Mouse (Mus musculus): ENCODE results near the gene Mrps7. TPM values are rescaled to one million over a fixed set of nuclear protein-coding genes. Genes with fewer than 3 reads are reported as not detected.

The Mrps7 gene
- total and polyA plus RNA-seq, 3 experiments: 33.9 to 80.1 (median 74.6) TPM

DNA sequence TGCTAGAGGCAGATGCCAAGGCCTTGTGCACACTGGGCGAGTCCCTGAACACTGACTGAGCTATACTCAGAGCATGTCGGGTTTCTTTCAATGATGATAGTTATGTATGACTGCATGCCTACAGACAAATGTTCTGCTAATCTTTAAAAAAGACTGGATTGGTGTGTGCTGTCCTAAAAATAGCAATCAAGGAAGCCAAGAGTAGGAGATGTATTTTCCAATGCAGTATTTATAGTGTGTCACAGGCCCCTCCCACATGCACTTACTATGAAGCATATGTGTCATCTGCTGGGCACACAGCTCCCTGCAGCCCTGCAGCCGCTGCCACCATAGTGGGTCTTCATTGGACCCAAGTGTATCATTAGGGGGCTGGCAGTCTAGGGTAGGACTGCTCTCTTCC lies 49.5 kb downstream of the Mrps7 start:
- peaks cover 8% of the 10 kb centered on the region for H3K4me1 ChIP-seq (ENCODE audit: control insufficient read depth, insufficient read depth, low read length)
- H3K36me3 ChIP-seq (ENCODE audit: control insufficient read depth, insufficient read depth, low read length): no peaks in the 10 kb centered on the region; the same call in 1 of the 2 replicates
- peak overlapping the region; percentile 52 for H3K27ac ChIP-seq
- no peak overlapping the region for H3K9ac ChIP-seq (ENCODE audit: low read depth, low read length)
- no peak for DNase-seq
- no peaks in the 10 kb centered on the region for H3K27me3 ChIP-seq (ENCODE audit: control insufficient read depth, insufficient read depth, low read length)
- intact Hi-C loops (cut with DNase I): no loop called here
- 33% methylated on average over 3 of the region's 3 CpGs for WGBS
- H3K4me3 ChIP-seq: no peak overlapping the region
- TF ChIP-seq EP300 (IDR thresholded peaks at IDR 0.05; ENCODE audit: insufficient read depth, low read depth, low read length) (no peak), CTCF (IDR thresholded peaks at IDR 0.05) (no peak), POLR2A (IDR thresholded peaks at IDR 0.05; ENCODE audit: insufficient read depth, low read depth, low read length) (no peak)
- H3K79me2 ChIP-seq (replicated peaks; ENCODE audit: control insufficient read depth, insufficient read depth, low read length): no peaks in the 10 kb centered on the region; the same call in 1 of the 2 replicates

DNA sequence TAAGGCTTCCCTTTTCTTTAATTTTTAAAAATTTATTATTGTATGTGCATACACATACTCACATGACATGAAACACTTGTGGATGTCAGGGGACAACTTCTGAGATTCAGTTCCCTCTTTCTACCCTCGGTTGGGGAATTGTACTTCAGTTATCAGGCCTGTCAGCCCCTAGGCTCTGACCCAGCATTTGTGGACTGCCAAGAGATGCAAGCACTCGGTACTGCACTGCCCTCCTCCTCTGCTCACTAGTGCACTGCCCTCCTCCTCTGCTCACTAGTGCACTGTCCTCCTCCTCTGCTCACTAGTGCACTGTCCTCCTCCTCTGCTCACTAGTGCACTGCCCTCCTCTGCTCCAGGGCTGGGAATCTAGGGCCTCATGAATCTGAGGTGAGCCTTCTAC lies 50.4 kb downstream of the Mrps7 start:
- intact Hi-C loops (cut with DNase I): no loop called here

More for the DNA sequence above, 50.4 kb downstream of the Mrps7 start:
- Histone ChIP-seq H3K27me3 (ENCODE audit: control insufficient read depth, insufficient read depth, low read length) (no peaks in the 10 kb centered on the region), H3K36me3 (ENCODE audit: control insufficient read depth, insufficient read depth, low read length) (no peaks in the 10 kb centered on the region; the same call in 1 of the 2 replicates), H3K27ac (no peak overlapping the region; the same call in 1 of the 2 replicates), H3K9ac (ENCODE audit: low read depth, low read length) (no peak overlapping the region), H3K79me2 (replicated peaks; ENCODE audit: control insufficient read depth, insufficient read depth, low read length) (no peaks in the 10 kb centered on the region; the same call in 1 of the 2 replicates), H3K4me3 (no peak overlapping the region), H3K4me1 (ENCODE audit: control insufficient read depth, insufficient read depth, low read length) (peaks cover 8% of the 10 kb centered on the region)
- TF ChIP-seq POLR2A (IDR thresholded peaks at IDR 0.05; ENCODE audit: insufficient read depth, low read depth, low read length): no peak
- TF ChIP-seq CTCF (IDR thresholded peaks at IDR 0.05): no peak
- no peak for TF ChIP-seq EP300 (IDR thresholded peaks at IDR 0.05; ENCODE audit: insufficient read depth, low read depth, low read length)
- WGBS: 28% methylated on average over 2 of the region's 2 CpGs
- DNase-seq: no peak

Other genes with a start within 250 kb of the Mrps7 start
- gene Hid1, start 236.2 kb upstream of the Mrps7 start, total RNA-seq (2021): 1 to 10 TPM; 3.0 to 5.1 TPM
- gene Hid1, start 236.2 kb upstream of the Mrps7 start, polyA plus RNA-seq (2012; rRNA removed): 6.1 and 7.3 TPM in 2 replicates
- 1 to 10 TPM; 4.5 TPM for gene Cdr2l, start 222.0 kb upstream of the Mrps7 start, total RNA-seq (2021)
- gene Cdr2l, start 222.0 kb upstream of the Mrps7 start, polyA plus RNA-seq (2012; rRNA removed): 6.2 and 6.7 TPM in 2 replicates
- 100 to 1,000 TPM; 144 to 159 TPM for gene Mrpl58, start 200.2 kb upstream of the Mrps7 start, total RNA-seq (2021)
- 82.7 and 104 TPM in 2 replicates for gene Mrpl58, start 200.2 kb upstream of the Mrps7 start, polyA plus RNA-seq (2012; rRNA removed)
- gene Atp5h, start 184.0 kb upstream of the Mrps7 start, total RNA-seq (2021): 1,000 to 10,000 TPM; 1,964 to 2,328 TPM
- gene Atp5h, start 184.0 kb upstream of the Mrps7 start, polyA plus RNA-seq (2012; rRNA removed): 830 and 1,376 TPM in 2 replicates
- 10 to 100 TPM; 26.6 to 30.0 TPM for gene Kctd2, start 183.8 kb upstream of the Mrps7 start, total RNA-seq (2021)
- 22.9 and 31.9 TPM in 2 replicates for gene Kctd2, start 183.8 kb upstream of the Mrps7 start, polyA plus RNA-seq (2012; rRNA removed)
- gene Trim80, start 163.4 kb upstream of the Mrps7 start, total RNA-seq (2021): under 1 TPM in 1 of 2 experiments, not detected in 1; 0.13 TPM
- 0.33 TPM in 1 of 2 replicates, not detected in the other for gene Trim80, start 163.4 kb upstream of the Mrps7 start, polyA plus RNA-seq (2012; rRNA removed)
- gene Slc16a5, start 141.5 kb upstream of the Mrps7 start, total RNA-seq (2021): not detected
- 0.06 and 0.18 TPM in 2 replicates for gene Slc16a5, start 141.5 kb upstream of the Mrps7 start, polyA plus RNA-seq (2012; rRNA removed)
- 1 to 10 TPM; 1.9 to 2.7 TPM for gene Armc7, start 128.3 kb upstream of the Mrps7 start, total RNA-seq (2021)
- gene Armc7, start 128.3 kb upstream of the Mrps7 start, polyA plus RNA-seq (2012; rRNA removed): 2.3 and 3.3 TPM in 2 replicates
- 10 to 100 TPM; 10.9 to 12.9 TPM for gene Nt5c, start 112.1 kb upstream of the Mrps7 start, total RNA-seq (2021)
- 11.7 and 12.4 TPM in 2 replicates for gene Nt5c, start 112.1 kb upstream of the Mrps7 start, polyA plus RNA-seq (2012; rRNA removed)
- 100 to 1,000 TPM; 110 TPM for gene Jpt1, start 89.5 kb upstream of the Mrps7 start, total RNA-seq (2021)
- gene Jpt1, start 89.5 kb upstream of the Mrps7 start, polyA plus RNA-seq (2012; rRNA removed): 116 and 124 TPM in 2 replicates
- 100 to 1,000 TPM; 168 to 177 TPM for gene Sumo2, start 67.6 kb upstream of the Mrps7 start, total RNA-seq (2021)
- gene Sumo2, start 67.6 kb upstream of the Mrps7 start, polyA plus RNA-seq (2012; rRNA removed): 64.7 and 126 TPM in 2 replicates
- 10 to 100 TPM; 19.8 to 20.2 TPM for gene Nup85, start 39.5 kb upstream of the Mrps7 start, total RNA-seq (2021)
- gene Nup85, start 39.5 kb upstream of the Mrps7 start, polyA plus RNA-seq (2012; rRNA removed): 28.0 and 44.1 TPM in 2 replicates
- 10 to 100 TPM; 16.5 to 20.3 TPM for gene Gga3, start 126 bp downstream of the Mrps7 start, total RNA-seq (2021)
- gene Gga3, start 126 bp downstream of the Mrps7 start, polyA plus RNA-seq (2012; rRNA removed): 15.4 and 17.1 TPM in 2 replicates
- 10 to 100 TPM; 51.3 to 54.7 TPM for gene Mif4gd, start 9.0 kb downstream of the Mrps7 start, total RNA-seq (2021)
- 94.0 and 123 TPM in 2 replicates for gene Mif4gd, start 9.0 kb downstream of the Mrps7 start, polyA plus RNA-seq (2012; rRNA removed)
- 10 to 100 TPM; 32.9 to 40.7 TPM for gene Slc25a19, start 24.4 kb downstream of the Mrps7 start, total RNA-seq (2021)
- gene Slc25a19, start 24.4 kb downstream of the Mrps7 start, polyA plus RNA-seq (2012; rRNA removed): 97.1 and 106 TPM in 2 replicates
- 100 to 1,000 TPM; 107 to 109 TPM for gene Grb2, start 104.7 kb downstream of the Mrps7 start, total RNA-seq (2021)
- gene Grb2, start 104.7 kb downstream of the Mrps7 start, polyA plus RNA-seq (2012; rRNA removed): 52.0 and 73.2 TPM in 2 replicates
- gene Tmem94, start 161.5 kb downstream of the Mrps7 start, total RNA-seq (2021): 100 to 1,000 TPM in 1 of 2 experiments, 10 to 100 TPM in 1; 99.5 to 103 TPM
- 125 and 135 TPM in 2 replicates for gene Tmem94, start 161.5 kb downstream of the Mrps7 start, polyA plus RNA-seq (2012; rRNA removed)
- gene Caskin2, start 209.7 kb downstream of the Mrps7 start, total RNA-seq (2021): 10 to 100 TPM; 40.5 to 43.8 TPM
- 38.5 TPM in 2 replicates for gene Caskin2, start 209.7 kb downstream of the Mrps7 start, polyA plus RNA-seq (2012; rRNA removed)
- gene Tsen54, start 210.8 kb downstream of the Mrps7 start, total RNA-seq (2021): 1 to 10 TPM; 7.2 to 9.3 TPM
- gene Tsen54, start 210.8 kb downstream of the Mrps7 start, polyA plus RNA-seq (2012; rRNA removed): 15.9 and 16.3 TPM in 2 replicates
- gene Llgl2, start 220.1 kb downstream of the Mrps7 start, total RNA-seq (2021): 10 to 100 TPM; 18.4 to 20.3 TPM
- 19.4 and 20.2 TPM in 2 replicates for gene Llgl2, start 220.1 kb downstream of the Mrps7 start, polyA plus RNA-seq (2012; rRNA removed)